Mouse (Mus musculus) MEL (cell line): ENCODE results near the gene Ankfn1. TPM values are rescaled to one million over a fixed set of nuclear protein-coding genes. Genes with fewer than 3 reads are reported as not detected.

Source experiments
- DNase-seq: peaks from one replicate; pipeline ENCODE4 v3.0.0; 2011; ENCODE audit warnings: low read depth, low spot score
- H3K27ac ChIP-seq: 2 replicates; pipeline ENCODE4 v1.5.1; 2012; ENCODE audit warnings: low read depth, mild to moderate bottlenecking, control low read depth, low read length, moderate library complexity; ENCODE audit not compliant: control insufficient read depth
- H3K27me3 ChIP-seq, 2 experiments: fragments of 150-350 bp in 1 of 2; sonication (generic) in 1 of 2; 2 replicates each; pipeline ENCODE4 v1.6.1; 2012; ENCODE audit warnings: low read length in 2 of 2, mild to moderate bottlenecking in 2 of 2, improper control_type of control experiment in 1 of 2, moderate library complexity in 1 of 2; ENCODE audit not compliant: insufficient read depth in 2 of 2, control insufficient read depth in 1 of 2
- H3K36me3 ChIP-seq, 2 experiments: 2 replicates each; pipeline ENCODE4 v1.6.1; 2012 to 2014; ENCODE audit warnings: low read length in 2 of 2, improper control_type of control experiment in 1 of 2, inconsistent platforms in 1 of 2, mild to moderate bottlenecking in 1 of 2; ENCODE audit not compliant: insufficient read depth in 2 of 2, control insufficient read depth in 1 of 2
- H3K4me1 ChIP-seq, 2 experiments: fragments of 150-350 bp in 1 of 2; sonication (generic) in 1 of 2; 2 replicates each; pipeline ENCODE4 v1.6.1; 2012; ENCODE audit warnings: low read length in 2 of 2, improper control_type of control experiment in 1 of 2, mild to moderate bottlenecking in 1 of 2; ENCODE audit not compliant: insufficient read depth in 2 of 2, control insufficient read depth in 1 of 2
- H3K4me3 ChIP-seq, 2 experiments: fragments of 150-350 bp in 1 of 2; sonication (generic) in 1 of 2; 2 replicates each; pipeline ENCODE4 v1.5.1; 2012; ENCODE audit warnings: low read depth in 2 of 2, low read length in 2 of 2, mild to moderate bottlenecking in 2 of 2, moderate library complexity in 2 of 2, control low read depth in 1 of 2, improper control_type of control experiment in 1 of 2; ENCODE audit not compliant: control insufficient read depth in 1 of 2, insufficient read depth in 1 of 2
- H3K79me2 ChIP-seq: 2 replicates; pipeline ENCODE4 v1.6.1; 2012; ENCODE audit warnings: mild to moderate bottlenecking, low read length, moderate library complexity; ENCODE audit not compliant: control insufficient read depth, poor library complexity, insufficient read depth
- H3K9ac ChIP-seq: 2 replicates; pipeline ENCODE4 v1.6.1; 2012; ENCODE audit warnings: low read depth, mild to moderate bottlenecking, control low read depth, low read length, moderate library complexity; ENCODE audit not compliant: control insufficient read depth, poor library complexity, severe bottlenecking
- H3K9me3 ChIP-seq: fragments of 150-350 bp; sonication (generic); replicated peaks from 2 replicates; pipeline ENCODE4 v1.6.1; 2012; ENCODE audit warnings: mild to moderate bottlenecking, low read length, improper control_type of control experiment, moderate library complexity; ENCODE audit not compliant: insufficient read depth
- ELF1 ChIP-seq: IDR thresholded peaks from 2 replicates; pipeline ENCODE4 v1.6.1; 2014; ENCODE audit warnings: low read depth, mild to moderate bottlenecking, inconsistent platforms, low read length, improper control_type of control experiment, moderate library complexity
- GABPA ChIP-seq: IDR thresholded peaks from 2 replicates; pipeline ENCODE4 v1.6.1; 2012; ENCODE audit warnings: low read depth, mild to moderate bottlenecking, inconsistent platforms, low read length, improper control_type of control experiment, moderate library complexity
- GATA1 ChIP-seq: IDR thresholded peaks from 2 replicates; pipeline ENCODE4 v1.6.1; 2011; ENCODE audit warnings: low read depth, low read length, improper control_type of control experiment
- JUND ChIP-seq: IDR thresholded peaks from 2 replicates; pipeline ENCODE4 v1.6.1; 2011; ENCODE audit warnings: low read depth, mild to moderate bottlenecking, improper control_type of control experiment, low read length
- MAFK ChIP-seq: IDR thresholded peaks from 2 replicates; pipeline ENCODE4 v1.6.1; 2011; ENCODE audit warnings: low read depth, mild to moderate bottlenecking, low read length, improper control_type of control experiment, borderline replicate concordance
- MYB ChIP-seq: IDR thresholded peaks from 2 replicates; pipeline ENCODE4 v1.6.1; 2011; ENCODE audit warnings: mild to moderate bottlenecking, low read depth, low read length, improper control_type of control experiment
- POLR2AphosphoS5 ChIP-seq: IDR thresholded peaks from 2 replicates; pipeline ENCODE4 v1.6.1; 2012; ENCODE audit warnings: low read depth, borderline replicate concordance, mild to moderate bottlenecking, inconsistent platforms, low read length, moderate library complexity, mixed read lengths
- RCOR1 ChIP-seq: IDR thresholded peaks from 2 replicates; pipeline ENCODE4 v1.6.1; 2012; ENCODE audit warnings: low read depth, mild to moderate bottlenecking, inconsistent platforms, low read length, improper control_type of control experiment
- SIN3A ChIP-seq: IDR thresholded peaks from 2 replicates; pipeline ENCODE4 v1.6.1; 2012; ENCODE audit warnings: low read length, improper control_type of control experiment, inconsistent platforms
- TCF12 ChIP-seq: IDR thresholded peaks from 2 replicates; pipeline ENCODE4 v1.6.1; 2014; ENCODE audit warnings: low read depth, mild to moderate bottlenecking, inconsistent platforms, low read length, improper control_type of control experiment, moderate library complexity
- ZKSCAN1 ChIP-seq: IDR thresholded peaks from 2 replicates; pipeline ENCODE4 v1.6.1; 2012; ENCODE audit warnings: low read depth, mild to moderate bottlenecking, inconsistent platforms, low read length, improper control_type of control experiment, moderate library complexity
- polyA plus RNA-seq, 2 experiments: library from polyadenylated mRNA; stranded (reverse) in 1 of 2; unstranded in 1 of 2; fragments of >175 nt in 1 of 2; fragments of >200 nt in 1 of 2; gene quantifications; 2 replicates each; pipeline versions ENCODE4 v1.2.1 to v1.2.4; 2012; ENCODE audit warnings: low replicate concordance in 2 of 2, low read depth in 1 of 2; ENCODE audit not compliant: insufficient read length in 2 of 2, insufficient read depth in 1 of 2, missing spikeins in 1 of 2
- total RNA-seq: library from RNA; depleted of rRNA; stranded (reverse); fragments of 300-350 nt; gene quantifications from 2 replicates; pipeline ENCODE4 v1.2.3, GENCODE M21; 2012; rRNA removed

Ankfn1 gene
- total and polyA plus RNA-seq, 3 experiments, result not detected

DNA sequence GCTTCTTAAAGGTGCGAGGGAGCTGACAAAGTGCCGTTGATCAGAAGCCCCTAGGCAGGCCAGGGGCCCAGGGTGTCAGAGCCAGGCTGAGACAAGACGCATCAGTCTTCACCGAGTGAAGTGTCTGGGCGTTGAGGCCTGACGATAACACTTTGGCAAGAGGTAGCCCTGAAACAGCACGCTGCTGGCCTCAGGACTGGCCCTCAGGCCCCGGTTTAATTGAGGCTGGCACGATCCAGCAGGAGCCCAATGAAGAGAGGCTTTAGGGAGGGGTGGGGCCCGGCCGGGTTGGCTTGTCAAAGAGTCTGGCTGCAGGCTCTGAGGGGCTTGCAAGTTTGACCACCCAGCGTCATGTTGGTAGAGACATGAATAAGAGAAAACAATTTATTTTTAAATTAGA is 437.2 kb downstream of the Ankfn1 start:
- no peak overlapping the region for H3K4me3 ChIP-seq
- H3K9ac ChIP-seq, result no peak overlapping the region
- no peaks in the 10 kb centered on the region for H3K9me3 ChIP-seq
- H3K27me3 ChIP-seq, result no peaks in the 10 kb centered on the region
- H3K27ac ChIP-seq, result no peak overlapping the region
- TF ChIP-seq ZKSCAN1, result no peak
- no peak for TF ChIP-seq TCF12
- no peak for TF ChIP-seq MYB
- no peak for TF ChIP-seq GATA1
- TF ChIP-seq ELF1, result no peak
- no peak for TF ChIP-seq JUND
- no peak for TF ChIP-seq MAFK
- TF ChIP-seq SIN3A, result no peak
- TF ChIP-seq RCOR1, result no peak
- no peak for TF ChIP-seq GABPA
- no peak for TF ChIP-seq POLR2AphosphoS5
- TF ChIP-seq, all 39 proteins: peak for 0
- Histone ChIP-seq H3K79me2 (no peaks in the 10 kb centered on the region), H3K4me1 (no peaks in the 10 kb centered on the region), H3K36me3 (no peaks in the 10 kb centered on the region)
- no peak for DNase-seq

Other genes with a start within 250 kb of the Ankfn1 start
- 6.4 and 7.3 TPM in 2 replicates for gene Pctp, start 225.2 kb upstream of the Ankfn1 start, total RNA-seq
- gene Pctp, start 225.2 kb upstream of the Ankfn1 start, polyA plus RNA-seq, result 10 to 100 TPM in 1 of 2 experiments, not detected in 1; 10.2 TPM